Mouse (Mus musculus) adrenal gland, postnatal 0 days (tissue): ENCODE results near the gene Kremen2. TPM values are rescaled to one million over a fixed set of nuclear protein-coding genes. Genes with fewer than 3 reads are reported as not detected.

ENCODE experiments used
- polyA plus RNA-seq: library from polyadenylated mRNA; unstranded; fragments of >200 nt; fragmentation: Nextera tagmentation; extraction: Ambion mirVana; gene quantifications from 2 replicates; pipeline ENCODE4 v1.2.1, GENCODE M21; 2015

Kremen2 gene
- 0.19 and 0.54 TPM in 2 replicates for polyA plus RNA-seq

DNA sequence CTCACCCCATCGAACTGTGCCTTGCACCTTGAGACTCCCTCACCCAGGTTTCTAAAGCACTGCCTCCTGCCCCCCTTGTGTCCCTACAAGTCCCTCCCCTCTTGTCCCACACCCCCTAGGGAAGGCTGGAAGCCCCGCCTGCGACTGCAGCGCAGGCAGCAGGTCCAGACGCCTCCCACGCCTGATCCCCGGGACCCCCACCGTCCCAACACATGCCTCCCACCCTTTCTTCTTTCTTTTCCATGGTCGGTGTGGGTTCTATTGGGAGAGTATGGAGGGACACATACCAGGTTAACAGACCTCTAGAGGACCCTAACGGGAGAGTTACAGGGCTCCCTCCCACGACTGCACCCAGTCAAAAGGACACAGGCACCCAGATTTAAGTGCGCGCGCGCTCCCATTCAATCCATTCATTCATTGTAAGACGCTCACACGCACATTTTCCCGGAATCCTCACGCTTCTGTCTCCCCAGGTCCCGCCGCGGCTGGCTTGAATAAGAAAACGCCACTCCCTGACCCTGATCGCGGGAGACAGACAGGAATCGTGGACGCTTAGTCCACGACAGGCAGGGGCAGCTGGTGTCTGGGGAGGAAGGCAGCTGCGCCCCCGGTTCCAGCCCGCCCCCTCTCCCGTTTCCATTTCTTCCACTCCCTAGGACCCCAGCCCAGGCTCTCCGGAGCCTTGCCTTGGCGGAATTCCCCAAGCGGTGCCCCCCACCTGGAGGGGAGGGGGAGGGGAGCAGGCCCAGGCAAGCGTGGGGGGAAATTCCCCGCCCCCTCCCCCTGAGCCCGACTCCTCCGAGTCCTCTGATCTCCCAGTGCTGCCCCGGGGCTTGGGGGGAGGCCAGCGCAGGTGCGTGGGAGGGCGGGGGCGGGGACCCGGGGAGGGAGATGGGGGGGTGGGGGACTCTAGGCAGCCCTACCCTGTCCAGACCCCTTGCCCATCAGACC, at the start of gene Kremen2:
Gene Kremen2, minus strand, starts transcription at position 533 of the 951 bp plus-strand sequence.

DNA sequence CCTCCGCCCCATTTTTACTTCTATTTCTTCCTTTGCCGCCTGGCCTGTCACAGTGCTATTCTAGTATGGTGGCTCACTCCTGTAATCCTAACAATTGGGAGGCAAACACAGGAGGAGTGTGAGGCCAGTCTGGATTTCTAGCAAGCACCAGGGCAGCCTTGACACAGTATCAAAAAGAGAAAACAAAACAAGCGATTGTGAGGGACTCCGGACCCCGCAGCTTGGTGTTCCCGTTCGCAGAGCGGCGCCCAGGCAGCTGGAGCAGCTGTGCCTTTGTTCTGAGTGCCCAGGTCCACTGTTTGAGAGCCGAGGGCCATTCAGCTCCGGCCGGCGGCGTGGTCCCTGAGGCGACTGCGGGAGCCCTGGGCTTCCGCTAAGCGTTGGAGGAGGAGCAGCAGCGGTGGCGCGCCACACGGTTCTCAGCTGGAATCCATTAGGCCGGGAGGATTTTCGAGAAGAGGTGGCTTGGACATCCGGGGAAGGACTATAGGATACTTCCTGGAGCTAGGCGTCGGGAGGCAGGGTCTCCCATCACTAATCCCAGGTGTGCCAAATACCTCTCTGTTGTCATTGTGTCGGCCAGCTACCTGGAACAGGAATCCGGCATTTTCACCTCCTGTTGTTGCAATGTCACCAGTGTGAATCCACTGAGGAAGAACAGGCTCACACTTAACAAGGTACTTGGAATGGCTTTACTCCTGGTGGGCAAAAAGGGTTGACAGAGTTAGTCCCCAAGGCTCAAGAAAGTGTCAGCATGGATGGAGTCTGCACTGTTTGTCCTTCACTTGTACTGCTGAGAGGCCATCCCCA, 44.8 kb upstream of the Kremen2 start, which contains the start of gene Srrm2:
Gene Srrm2, plus strand, starts transcription at position 264 of the 810 bp plus-strand sequence.

DNA sequence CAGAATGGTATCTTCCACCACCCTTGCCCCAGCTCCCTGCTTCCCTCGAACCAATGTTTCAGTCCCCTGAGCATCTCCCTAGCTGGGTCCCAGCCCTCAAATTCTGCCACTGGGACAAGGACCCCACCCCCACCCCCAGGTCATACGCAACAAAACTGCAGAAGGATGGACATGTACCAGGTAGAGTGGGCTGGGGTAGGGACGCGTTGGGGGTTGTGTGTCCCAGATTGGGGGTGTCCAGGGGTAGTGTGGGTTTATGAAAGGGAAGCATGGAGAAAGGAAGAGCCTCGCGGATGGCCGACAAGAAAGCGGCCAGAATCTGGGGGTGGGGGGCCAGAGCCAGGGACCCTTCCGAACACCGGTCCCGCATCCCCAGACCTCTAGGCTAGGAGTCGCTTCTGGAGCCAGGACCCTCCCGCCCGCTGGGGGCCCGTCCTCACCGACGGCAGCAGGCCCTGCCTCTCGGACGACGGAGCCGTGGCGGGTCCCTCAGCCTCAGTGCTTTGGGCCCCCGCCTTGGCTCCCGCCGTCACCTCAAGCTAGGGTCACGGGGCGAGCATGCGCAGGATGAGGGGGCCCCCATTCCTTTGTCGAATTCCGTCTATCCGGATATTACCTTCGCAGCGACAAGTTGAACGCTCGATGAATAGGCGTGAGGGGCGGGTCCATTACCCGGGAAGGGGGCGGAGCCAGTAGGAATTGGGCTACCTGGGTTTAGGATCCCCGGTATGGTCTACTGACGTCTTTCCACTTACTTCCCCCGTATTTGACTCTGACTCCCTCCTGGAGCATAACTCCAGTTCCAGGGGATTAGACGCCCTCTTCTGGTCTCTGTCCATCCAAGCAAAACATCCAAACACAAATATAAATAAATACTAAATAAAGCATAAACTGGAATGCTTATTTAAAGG, 40.2 kb upstream of the Kremen2 start, which contains the start of gene Flywch2:
Gene Flywch2, minus strand, starts transcription at position 521 of the 911 bp plus-strand sequence.

DNA sequence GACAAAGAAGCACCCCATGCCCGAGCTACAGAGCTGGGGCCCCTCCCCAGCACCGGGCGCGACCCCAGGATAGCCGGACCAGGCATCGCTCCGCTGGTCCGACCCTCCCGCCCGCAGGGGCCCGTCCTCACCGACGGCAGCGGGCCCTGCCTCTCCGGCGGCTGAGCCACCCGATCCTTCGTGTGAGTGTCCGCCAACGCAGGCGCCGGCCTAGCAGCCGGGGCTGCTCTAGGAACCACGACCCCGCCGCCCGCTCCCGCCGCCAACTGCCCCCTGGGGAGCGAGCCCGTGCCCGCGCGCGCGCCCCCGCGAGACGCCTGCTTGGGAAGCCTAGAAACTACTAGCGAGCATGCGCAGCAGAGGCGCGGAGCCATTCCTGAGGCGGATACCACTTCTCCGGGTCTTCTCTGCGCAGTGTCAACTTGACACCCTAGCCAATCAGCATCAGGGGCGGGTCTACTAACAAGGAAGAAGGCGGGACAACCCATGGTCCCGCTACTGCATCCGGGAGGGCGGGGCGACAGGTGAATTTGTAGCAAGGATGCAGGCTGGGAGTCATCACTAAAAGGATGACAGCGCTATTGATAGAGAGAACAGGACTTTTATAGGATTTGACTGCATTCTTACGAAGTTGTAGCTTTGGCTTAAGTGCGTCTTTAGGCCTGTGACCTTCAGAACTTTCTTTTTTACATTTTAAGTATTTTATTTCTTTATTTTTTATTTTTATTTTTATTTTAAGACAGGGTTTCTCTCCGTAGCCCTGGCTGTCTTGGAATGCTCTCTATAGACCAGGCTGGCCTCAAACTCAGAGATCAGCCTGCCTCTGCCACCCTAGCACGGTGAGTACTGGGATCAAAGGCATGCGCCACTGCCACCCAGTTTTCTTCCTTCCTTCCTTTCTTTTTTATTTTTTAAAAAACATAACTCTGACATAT, 25.9 kb upstream of the Kremen2 start, which contains the start of gene Flywch1:
Gene Flywch1, minus strand, starts transcription at position 319 of the 935 bp plus-strand sequence.

DNA sequence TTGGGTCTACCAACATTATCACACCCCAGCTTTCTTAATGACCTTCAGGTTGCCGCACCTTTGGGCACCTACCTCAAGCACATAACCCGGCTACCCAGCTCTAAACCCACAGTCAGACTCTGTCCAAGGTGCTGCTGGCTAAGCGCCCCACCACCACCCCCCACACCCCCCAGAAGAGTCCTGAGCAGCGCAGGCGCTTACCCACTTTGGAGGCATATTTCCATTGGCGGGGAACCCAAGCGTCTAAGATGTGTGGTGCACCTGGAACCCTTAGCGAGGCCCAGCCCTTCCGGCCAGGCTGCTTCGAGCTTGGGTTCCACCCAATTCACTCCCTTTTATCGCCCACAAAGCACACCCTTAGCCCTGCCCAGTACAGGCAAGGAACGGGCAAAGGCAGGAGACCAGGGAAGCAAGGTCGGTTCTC, 5.0 kb downstream of the Kremen2 start, which contains the start of gene Paqr4:
Gene Paqr4, minus strand, starts transcription at position 270 of the 424 bp plus-strand sequence.

DNA sequence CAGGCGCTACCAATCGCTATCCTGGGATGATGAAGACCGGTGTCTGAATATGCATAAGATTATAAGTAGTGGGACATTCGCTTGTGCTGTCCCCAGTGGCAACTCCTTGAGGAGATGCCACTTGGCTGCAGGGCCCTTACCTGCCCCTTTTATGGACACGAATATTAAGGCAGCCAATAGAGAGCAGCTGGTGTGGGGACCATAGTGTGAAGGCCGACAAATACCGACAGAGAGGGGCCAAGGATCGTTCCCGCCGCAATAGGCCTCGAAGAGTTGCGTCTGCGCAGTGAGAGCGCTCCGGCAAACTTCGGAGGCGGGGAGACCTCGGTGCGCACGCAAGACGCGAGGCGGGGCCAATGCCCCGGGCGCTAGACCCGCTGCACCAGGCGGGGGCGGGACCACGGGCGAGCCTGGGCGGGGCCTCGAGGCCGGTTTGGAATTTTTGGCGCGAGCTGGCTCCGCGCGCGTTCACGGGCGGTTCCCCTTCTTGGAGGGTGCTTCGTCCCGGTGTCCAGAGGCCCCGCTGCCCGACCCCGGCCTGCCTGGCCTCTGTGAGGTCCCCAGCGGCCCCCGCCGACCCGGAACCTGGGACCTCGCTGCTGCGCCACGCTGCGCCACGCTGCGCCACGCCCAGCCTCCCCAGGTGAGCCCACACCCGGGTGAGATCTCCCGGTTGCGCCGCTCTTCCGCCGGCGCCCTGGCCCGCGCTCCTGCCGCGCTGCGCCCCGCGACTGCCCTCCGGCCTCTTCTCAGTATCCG, 19.5 kb downstream of the Kremen2 start, which contains the start of gene Pkmyt1:
Gene Pkmyt1, plus strand, starts transcription at position 338 of the 759 bp plus-strand sequence.

DNA sequence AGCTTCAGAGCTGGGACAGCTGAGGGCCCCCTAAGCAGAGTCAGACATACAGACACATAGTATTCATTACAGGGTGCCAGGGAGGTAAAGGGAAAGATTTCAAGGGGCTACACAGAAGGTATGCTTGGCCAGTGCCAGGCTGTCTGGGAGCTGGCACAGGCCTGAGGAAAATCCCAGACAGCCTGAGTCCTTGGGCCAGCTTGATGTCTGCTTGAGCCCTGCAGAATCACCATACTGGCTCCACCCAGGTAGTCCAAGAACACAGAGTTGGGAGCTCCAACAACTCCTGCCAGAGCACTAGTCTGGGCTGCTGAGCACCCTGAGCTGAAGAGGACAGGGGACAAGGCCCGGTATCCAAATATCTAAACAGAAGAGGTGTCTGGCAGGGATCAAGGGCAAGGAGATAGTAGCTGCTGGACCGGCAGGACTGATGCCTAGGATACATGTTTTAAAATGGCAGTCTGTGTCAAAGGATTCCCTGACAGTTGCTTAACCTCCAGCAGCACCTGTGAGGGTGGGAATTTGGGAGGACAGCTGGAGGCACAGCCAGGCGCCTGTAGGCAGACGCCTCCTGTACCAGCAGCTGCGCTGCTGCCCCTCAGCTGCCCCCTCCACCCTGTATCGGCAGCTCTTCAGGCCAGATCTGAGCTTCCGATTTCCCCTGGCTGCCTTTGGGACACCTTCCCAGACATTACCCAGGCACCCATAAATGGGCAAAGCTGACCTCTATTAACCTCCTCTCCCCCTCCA, 23.1 kb downstream of the Kremen2 start, which contains the start of gene 1520401A03Rik:
Gene 1520401A03Rik, minus strand, starts transcription at position 408 of the 750 bp plus-strand sequence.

Other genes starting within 250 kb of the Kremen2 start
- gene Zfp213, start 181.6 kb downstream of the Kremen2 start, polyA plus RNA-seq, result 13.5 and 13.7 TPM in 2 replicates
- gene Zfp13, start 146.3 kb downstream of the Kremen2 start, polyA plus RNA-seq, result 10.3 and 13.2 TPM in 2 replicates
- gene Zscan10, start 145.0 kb downstream of the Kremen2 start, polyA plus RNA-seq, result not detected in 2 replicates
- 0.25 and 0.30 TPM in 2 replicates for gene Mmp25, start 100.6 kb downstream of the Kremen2 start, polyA plus RNA-seq
- 0.30 TPM in 1 of 2 replicates, not detected in the other for gene Bicdl2, start 85.3 kb downstream of the Kremen2 start, polyA plus RNA-seq
- 122 and 166 TPM in 2 replicates for gene Hcfc1r1, start 72.2 kb downstream of the Kremen2 start, polyA plus RNA-seq
- gene Thoc6, start 72.0 kb downstream of the Kremen2 start, polyA plus RNA-seq, result 19.0 and 25.0 TPM in 2 replicates
- gene Tnfrsf12a, start 68.4 kb downstream of the Kremen2 start, polyA plus RNA-seq, result 61.5 and 84.3 TPM in 2 replicates
- gene Cldn6, start 66.6 kb downstream of the Kremen2 start, polyA plus RNA-seq, result 0.36 and 3.4 TPM in 2 replicates
- gene Cldn9, start 61.8 kb downstream of the Kremen2 start, polyA plus RNA-seq, result 1.0 and 3.0 TPM in 2 replicates
- 1.2 and 3.5 TPM in 2 replicates for gene 1520401A03Rik, start 23.1 kb downstream of the Kremen2 start, polyA plus RNA-seq
- gene Pkmyt1, start 19.5 kb downstream of the Kremen2 start, polyA plus RNA-seq, result 12.8 and 16.6 TPM in 2 replicates
- 17.0 and 21.6 TPM in 2 replicates for gene Paqr4, start 5.0 kb downstream of the Kremen2 start, polyA plus RNA-seq
- 51.5 and 54.6 TPM in 2 replicates for gene Flywch1, start 25.8 kb upstream of the Kremen2 start, polyA plus RNA-seq
- gene Flywch2, start 40.2 kb upstream of the Kremen2 start, polyA plus RNA-seq, result 28.8 and 51.4 TPM in 2 replicates
- 291 and 447 TPM in 2 replicates for gene Srrm2, start 44.7 kb upstream of the Kremen2 start, polyA plus RNA-seq
- 1,156 and 1,274 TPM in 2 replicates for gene Elob, start 83.3 kb upstream of the Kremen2 start, polyA plus RNA-seq
- gene Prss33, start 90.2 kb upstream of the Kremen2 start, polyA plus RNA-seq, result not detected in 2 replicates
- gene Prss32, start 98.0 kb upstream of the Kremen2 start, polyA plus RNA-seq, result not detected in 2 replicates
- 0.52 and 0.57 TPM in 2 replicates for gene Prss41, start 98.3 kb upstream of the Kremen2 start, polyA plus RNA-seq
- not detected in 2 replicates for gene Prss21, start 122.2 kb upstream of the Kremen2 start, polyA plus RNA-seq
- not detected in 2 replicates for gene Dcpp1, start 135.0 kb upstream of the Kremen2 start, polyA plus RNA-seq
- gene Dcpp2, start 135.0 kb upstream of the Kremen2 start, polyA plus RNA-seq, result not detected in 2 replicates
- gene Dcpp3, start 171.6 kb upstream of the Kremen2 start, polyA plus RNA-seq, result not detected in 2 replicates
- not detected in 2 replicates for gene Sbp, start 195.8 kb upstream of the Kremen2 start, polyA plus RNA-seq
- not detected in 2 replicates for gene Sbpl, start 209.4 kb upstream of the Kremen2 start, polyA plus RNA-seq
- 0.14 TPM in 1 of 2 replicates, not detected in the other for gene Prss30, start 234.7 kb upstream of the Kremen2 start, polyA plus RNA-seq